Comparison of ENCODE assay signal across 18 mouse cellular contexts in the genomic region with DNA sequence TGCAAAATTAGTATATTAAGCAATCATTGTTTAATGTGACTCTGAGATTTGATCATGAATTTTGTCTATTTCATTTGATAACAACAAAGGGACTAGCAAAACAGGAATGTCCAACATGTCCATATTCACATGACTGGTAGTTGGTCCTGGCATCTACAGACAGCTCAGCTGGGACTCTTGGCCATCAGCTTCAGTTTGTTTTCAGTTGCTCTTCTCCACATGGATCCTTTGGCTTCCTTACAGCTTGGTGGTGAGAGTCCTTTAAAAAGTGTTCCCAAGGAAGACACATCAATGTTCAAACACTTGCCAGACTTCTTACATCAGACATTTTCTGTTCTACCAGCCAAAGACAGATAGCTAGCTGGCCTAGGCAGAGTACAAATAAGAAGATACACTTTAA.
DNase-seq lines count a peak whose midpoint lies in the region.
"Had no signal": no experiment of that assay in that cellular context is flagged by ENCODE, and none has a peak within 500 bp of the region (broad histone marks: within the 10 kb centered on the region; RNA-seq: fewer than 3 reads in every experiment).

No protein-coding gene starts in this region.

- peak; percentile 1 for DNase-seq in Muller cell, postnatal 12 days (ENCODE audit: inconsistent ontology term)
- peak; percentile 89 for DNase-seq in brain, adult 2 months (ENCODE audit: low read depth, low spot score)
- peak; percentile 35 for DNase-seq in cerebellum, adult 8-10 months
- DNase-seq in cerebellum, postnatal 25 days = peak; percentile 46 to 66
- DNase-seq in testis, postnatal 10 days (ENCODE audit: low spot score) = no peak
- no peak for DNase-seq in thymus, postnatal 36 days
- DNase-seq: adrenal gland, adult 2 months; B cell, adult 2 months; gastrocnemius, postnatal 14 days; heart, postnatal 36 days; kidney, adult 2 months; kidney, postnatal 4 days; lung, embryonic 14.5 days; lung, postnatal 14 days; right cerebral cortex, adult 18-20 months; spleen, adult 18-20 months; thymus, adult 18-20 months; thymus, postnatal 25 days had no signal

Comparison
In these comparisons a context has a peak if more than half of its experiments do, and no peak if none do; other contexts are left out.
1. DNase-seq: peak in Muller cell, postnatal 12 days (single experiment), brain, adult 2 months (single experiment), cerebellum, adult 8-10 months (single experiment) and cerebellum, postnatal 25 days (2 of 2); none in testis, postnatal 10 days (single experiment) and thymus, postnatal 36 days (0 of 2).